ENCODE assay signal across 29 mouse cellular contexts in genomic region chr6:103378047-103378446, GRCm38 (mm10).
A peak's percentile ranks its signal among the peaks of the same experiment; 100 is the strongest.
DNase-seq lines count a peak whose midpoint lies in the region; ATAC-seq lines count a peak whose summit lies in the region.
"Had no signal": no experiment of that assay in that cellular context is flagged by ENCODE, and none has a peak within 500 bp of the region (broad histone marks: within the 10 kb centered on the region; RNA-seq: fewer than 3 reads in every experiment).

No protein-coding gene starts in this region.

- no peak overlapping the region for H3K9ac ChIP-seq in hindbrain, embryonic 13.5 days
- no peak overlapping the region for H3K9ac ChIP-seq in hindbrain, embryonic 16.5 days (ENCODE audit: low read depth, low read length)
- no peak overlapping the region for H3K9ac ChIP-seq in midbrain, embryonic 13.5 days (replicated peaks)
- H3K9ac ChIP-seq in neural tube, embryonic 14.5 days (replicated peaks; ENCODE audit: low read depth, low read length) = no peak overlapping the region
- H3K9ac ChIP-seq: embryonic facial prominence, embryonic 15.5 days; forebrain, embryonic 12.5 days; forebrain, postnatal 0 days; heart, embryonic 12.5 days; limb, embryonic 15.5 days; liver, embryonic 13.5 days had no signal

- no peak for ATAC-seq in hindbrain, embryonic 13.5 days (ENCODE audit: low FRiP score)
- ATAC-seq in hindbrain, embryonic 16.5 days = no peak
- 0 out of 2 replicates have a peak, but pooled peaks have one; percentile 48 for ATAC-seq in midbrain, embryonic 13.5 days
- ATAC-seq in neural tube, embryonic 14.5 days (ENCODE audit: low read depth) = peak; percentile 84; the same call in 1 of the 2 replicates
- ATAC-seq: forebrain, postnatal 0 days; inflammation-experienced regulatory T-cells, adult 6 months; lung, postnatal 0 days had no signal

- H3K27ac ChIP-seq in hindbrain, embryonic 13.5 days = peak overlapping the region; percentile 53; the same call in 1 of the 2 replicates
- H3K27ac ChIP-seq in hindbrain, embryonic 16.5 days (ENCODE audit: low read depth, low read length) = no peak overlapping the region
- peak overlapping the region; percentile 62 for H3K27ac ChIP-seq in midbrain, embryonic 13.5 days
- no peak overlapping the region for H3K27ac ChIP-seq in midbrain, embryonic 10.5 days (replicated peaks)
- no peak overlapping the region for H3K27ac ChIP-seq in neural tube, embryonic 14.5 days (ENCODE audit: low read depth, low read length)
- H3K27ac ChIP-seq: embryonic facial prominence, embryonic 15.5 days; forebrain, embryonic 12.5 days; heart, adult 2 months; limb, embryonic 15.5 days; liver, embryonic 13.5 days had no signal

- no peaks in the 10 kb centered on the region for H3K9me3 ChIP-seq in hindbrain, embryonic 13.5 days
- H3K9me3 ChIP-seq in hindbrain, embryonic 16.5 days (ENCODE audit: control insufficient read depth, low read length) = no peaks in the 10 kb centered on the region
- H3K9me3 ChIP-seq in midbrain, embryonic 13.5 days = no peaks in the 10 kb centered on the region
- H3K9me3 ChIP-seq in midbrain, embryonic 10.5 days (replicated peaks) = no peaks in the 10 kb centered on the region
- H3K9me3 ChIP-seq in neural tube, embryonic 14.5 days (ENCODE audit: control insufficient read depth, low read length) = no peaks in the 10 kb centered on the region
- H3K9me3 ChIP-seq: embryonic facial prominence, embryonic 15.5 days; forebrain, embryonic 12.5 days; heart, embryonic 12.5 days; limb, embryonic 15.5 days; liver, embryonic 13.5 days; megakaryocyte, embryonic 14.5 days had no signal

- no peak overlapping the region for H3K4me3 ChIP-seq in hindbrain, embryonic 13.5 days
- H3K4me3 ChIP-seq in hindbrain, embryonic 16.5 days (ENCODE audit: low read length) = no peak overlapping the region
- no peak overlapping the region for H3K4me3 ChIP-seq in midbrain, embryonic 13.5 days (replicated peaks)
- no peak overlapping the region for H3K4me3 ChIP-seq in midbrain, embryonic 10.5 days
- no peak overlapping the region for H3K4me3 ChIP-seq in neural tube, embryonic 14.5 days (ENCODE audit: low read depth, low read length)
- H3K4me3 ChIP-seq: embryonic facial prominence, embryonic 15.5 days; forebrain, embryonic 12.5 days; heart, adult 2 months; heart, embryonic 12.5 days; limb, embryonic 15.5 days; liver, embryonic 13.5 days; megakaryocyte, embryonic 14.5 days had no signal

- H3K27me3 ChIP-seq in hindbrain, embryonic 13.5 days = no peaks in the 10 kb centered on the region
- H3K27me3 ChIP-seq in hindbrain, embryonic 16.5 days (replicated peaks; ENCODE audit: control insufficient read depth, insufficient read depth, low read length) = no peaks in the 10 kb centered on the region
- H3K27me3 ChIP-seq in midbrain, embryonic 13.5 days = no peaks in the 10 kb centered on the region
- H3K27me3 ChIP-seq in midbrain, embryonic 10.5 days (ENCODE audit: low read depth, poor library complexity, severe bottlenecking) = no peaks in the 10 kb centered on the region
- no peaks in the 10 kb centered on the region for H3K27me3 ChIP-seq in neural tube, embryonic 14.5 days (ENCODE audit: control insufficient read depth, insufficient read depth, low read length)
- H3K27me3 ChIP-seq: embryonic facial prominence, embryonic 15.5 days; forebrain, embryonic 12.5 days; heart, embryonic 12.5 days; limb, embryonic 15.5 days; liver, embryonic 13.5 days; megakaryocyte, embryonic 14.5 days had no signal

- H3K4me2 ChIP-seq in hindbrain, embryonic 13.5 days = no peak overlapping the region
- no peak overlapping the region for H3K4me2 ChIP-seq in hindbrain, embryonic 16.5 days (ENCODE audit: low read length)
- no peak overlapping the region for H3K4me2 ChIP-seq in midbrain, embryonic 13.5 days (replicated peaks)
- no peak overlapping the region for H3K4me2 ChIP-seq in neural tube, embryonic 14.5 days (ENCODE audit: low read depth, low read length)
- H3K4me2 ChIP-seq: embryonic facial prominence, embryonic 15.5 days; forebrain, embryonic 12.5 days; heart, embryonic 12.5 days; limb, embryonic 15.5 days; liver, embryonic 13.5 days had no signal

- H3K4me1 ChIP-seq in hindbrain, embryonic 13.5 days (replicated peaks) = peaks cover 24% of the 10 kb centered on the region
- peaks cover 9% of the 10 kb centered on the region; the same call in 1 of the 2 replicates for H3K4me1 ChIP-seq in hindbrain, embryonic 16.5 days (ENCODE audit: control insufficient read depth, insufficient read depth, low read depth, low read length)
- H3K4me1 ChIP-seq in midbrain, embryonic 13.5 days (replicated peaks) = peaks cover 37% of the 10 kb centered on the region
- peaks cover 23% of the 10 kb centered on the region for H3K4me1 ChIP-seq in midbrain, embryonic 10.5 days
- peaks cover 4% of the 10 kb centered on the region; the same call in 1 of the 2 replicates for H3K4me1 ChIP-seq in neural tube, embryonic 14.5 days (ENCODE audit: control insufficient read depth, insufficient read depth, low read length)
- H3K4me1 ChIP-seq: embryonic facial prominence, embryonic 15.5 days; heart, embryonic 12.5 days; limb, embryonic 15.5 days; liver, embryonic 13.5 days had no signal

- no peaks in the 10 kb centered on the region for H3K36me3 ChIP-seq in hindbrain, embryonic 13.5 days
- no peaks in the 10 kb centered on the region for H3K36me3 ChIP-seq in hindbrain, embryonic 16.5 days (ENCODE audit: control insufficient read depth, insufficient read depth, low read length)
- H3K36me3 ChIP-seq in midbrain, embryonic 13.5 days = no peaks in the 10 kb centered on the region
- no peaks in the 10 kb centered on the region for H3K36me3 ChIP-seq in midbrain, embryonic 10.5 days
- H3K36me3 ChIP-seq in neural tube, embryonic 14.5 days (ENCODE audit: control insufficient read depth, insufficient read depth, low read length) = no peaks in the 10 kb centered on the region
- H3K36me3 ChIP-seq: embryonic facial prominence, embryonic 15.5 days; forebrain, embryonic 12.5 days; heart, embryonic 12.5 days; limb, embryonic 15.5 days; liver, embryonic 13.5 days had no signal

- DNase-seq in midbrain, embryonic 10.5 days (ENCODE audit: low spot score) = no peak
- DNase-seq in mesoderm, embryonic 11.5 days (ENCODE audit: low read depth, low spot score) = peak; percentile 48
- DNase-seq in c-Kit-positive CD71-positive TER-119-positive erythroid progenitor cells, embryonic 14.5 days (ENCODE audit: low spot score) = no peak
- DNase-seq: adrenal gland, postnatal 25 days; B cell, adult 2 months; cerebellum, adult 2 months; cerebellum, postnatal 36 days; forebrain, postnatal 0 days; heart, adult 2 months; heart, postnatal 4 days; kidney, adult 2 months; kidney, postnatal 36 days; liver, embryonic 13.5 days; lung, adult 18-20 months; lung, postnatal 4 days; right cerebral cortex, adult 18-20 months; thymus, adult 2 months; thymus, postnatal 36 days had no signal

Comparison
In these comparisons a context has a peak if more than half of its experiments do, and no peak if none do; other contexts are left out.
1. H3K27ac ChIP-seq: peak in hindbrain, embryonic 13.5 days (single experiment) and midbrain, embryonic 13.5 days (single experiment); none in hindbrain, embryonic 16.5 days (single experiment), midbrain, embryonic 10.5 days (single experiment) and neural tube, embryonic 14.5 days (single experiment).
2. ATAC-seq: peak in midbrain, embryonic 13.5 days (single experiment) and neural tube, embryonic 14.5 days (single experiment); none in hindbrain, embryonic 13.5 days (single experiment) and hindbrain, embryonic 16.5 days (single experiment).